Mouse (Mus musculus): ENCODE results near the gene Kat6b.

GRCm38 (mm10) chr14:21659155-21659554 lies 177.9 kb downstream of the Kat6b start:
- TF ChIP-seq CTCF (conservative IDR thresholded peaks at IDR 0.05; ENCODE audit: insufficient read depth, insufficient read length, low read depth, low read length) (no peak), POLR2A (IDR thresholded peaks at IDR 0.05; ENCODE audit: low read depth, low read length) (no peak)

Measured in kidney, adult 2 months (tissue).